Mouse (Mus musculus): ENCODE measurements around the gene Pappa.

The Pappa gene

GRCm38 (mm10) chr4:65123741-65124224 lies at the start of gene Pappa:
Gene Pappa, plus strand, starts transcription at chr4:65124174.
- ATAC-seq (ENCODE audit: insufficient number of reproducible peaks, low FRiP score, low TSS enrichment) = no peak

- ATAC-seq (ENCODE audit: insufficient number of reproducible peaks, low FRiP score, low TSS enrichment) = peak; percentile 84
Measured at GRCm38 (mm10) chr4:65077906-65078615, 45.9 kb upstream of the Pappa start.

- ATAC-seq (ENCODE audit: insufficient number of reproducible peaks, low FRiP score, low TSS enrichment) = no peak
Measured at GRCm38 (mm10) chr4:65086864-65087263, 37.1 kb upstream of the Pappa start.

GRCm38 (mm10) chr4:65087592-65087991 lies 36.4 kb upstream of the Pappa start:
- ATAC-seq (ENCODE audit: insufficient number of reproducible peaks, low FRiP score, low TSS enrichment) = no peak

GRCm38 (mm10) chr4:65092191-65092590 lies 31.8 kb upstream of the Pappa start:
- no peak for ATAC-seq (ENCODE audit: insufficient number of reproducible peaks, low FRiP score, low TSS enrichment)

GRCm38 (mm10) chr4:65120329-65120728 lies 3.6 kb upstream of the Pappa start:
- no peak for ATAC-seq (ENCODE audit: insufficient number of reproducible peaks, low FRiP score, low TSS enrichment)

- ATAC-seq (ENCODE audit: insufficient number of reproducible peaks, low FRiP score, low TSS enrichment) = no peak
Measured at GRCm38 (mm10) chr4:65122841-65123240, 1.1 kb upstream of the Pappa start.

GRCm38 (mm10) chr4:65124369-65125151 lies 586 bp downstream of the Pappa start:
- ATAC-seq (ENCODE audit: insufficient number of reproducible peaks, low FRiP score, low TSS enrichment) = no peak

GRCm38 (mm10) chr4:65125341-65126332 lies 1.7 kb downstream of the Pappa start:
- ATAC-seq (ENCODE audit: insufficient number of reproducible peaks, low FRiP score, low TSS enrichment) = peak; percentile 17

- ATAC-seq (ENCODE audit: insufficient number of reproducible peaks, low FRiP score, low TSS enrichment) = no peak
Measured at GRCm38 (mm10) chr4:65126451-65127290, 2.7 kb downstream of the Pappa start.

GRCm38 (mm10) chr4:65127291-65127590 lies 3.3 kb downstream of the Pappa start:
- ATAC-seq (ENCODE audit: insufficient number of reproducible peaks, low FRiP score, low TSS enrichment) = peak; percentile 70

- ATAC-seq (ENCODE audit: insufficient number of reproducible peaks, low FRiP score, low TSS enrichment) = no peak
Measured at GRCm38 (mm10) chr4:65132657-65133056, 8.7 kb downstream of the Pappa start.

GRCm38 (mm10) chr4:65134358-65134757 lies 10.4 kb downstream of the Pappa start:
- ATAC-seq (ENCODE audit: insufficient number of reproducible peaks, low FRiP score, low TSS enrichment) = no peak

- no peak for ATAC-seq (ENCODE audit: insufficient number of reproducible peaks, low FRiP score, low TSS enrichment)
Measured at GRCm38 (mm10) chr4:65135109-65135508, 11.1 kb downstream of the Pappa start.

GRCm38 (mm10) chr4:65136541-65136940 lies 12.6 kb downstream of the Pappa start:
- ATAC-seq (ENCODE audit: insufficient number of reproducible peaks, low FRiP score, low TSS enrichment) = no peak

GRCm38 (mm10) chr4:65146936-65147335 lies 23.0 kb downstream of the Pappa start:
- ATAC-seq (ENCODE audit: insufficient number of reproducible peaks, low FRiP score, low TSS enrichment) = no peak

- ATAC-seq (ENCODE audit: insufficient number of reproducible peaks, low FRiP score, low TSS enrichment) = no peak
Measured at GRCm38 (mm10) chr4:65153601-65154000, 29.6 kb downstream of the Pappa start.

- no peak for ATAC-seq (ENCODE audit: insufficient number of reproducible peaks, low FRiP score, low TSS enrichment)
Measured at GRCm38 (mm10) chr4:65156231-65156630, 32.3 kb downstream of the Pappa start.

- no peak for ATAC-seq (ENCODE audit: insufficient number of reproducible peaks, low FRiP score, low TSS enrichment)
Measured at GRCm38 (mm10) chr4:65158651-65159050, 34.7 kb downstream of the Pappa start.

GRCm38 (mm10) chr4:65159481-65159880 lies 35.5 kb downstream of the Pappa start:
- ATAC-seq (ENCODE audit: insufficient number of reproducible peaks, low FRiP score, low TSS enrichment) = no peak

All from cerebellum, adult (tissue).